Mouse (Mus musculus): ENCODE results near the gene Invs.
"Not testable (repeated sequence)": the region's sequence is repeated elsewhere in the genome, so short reads cannot be mapped to it uniquely, and the experiment has no call there.

Invs gene

DNA sequence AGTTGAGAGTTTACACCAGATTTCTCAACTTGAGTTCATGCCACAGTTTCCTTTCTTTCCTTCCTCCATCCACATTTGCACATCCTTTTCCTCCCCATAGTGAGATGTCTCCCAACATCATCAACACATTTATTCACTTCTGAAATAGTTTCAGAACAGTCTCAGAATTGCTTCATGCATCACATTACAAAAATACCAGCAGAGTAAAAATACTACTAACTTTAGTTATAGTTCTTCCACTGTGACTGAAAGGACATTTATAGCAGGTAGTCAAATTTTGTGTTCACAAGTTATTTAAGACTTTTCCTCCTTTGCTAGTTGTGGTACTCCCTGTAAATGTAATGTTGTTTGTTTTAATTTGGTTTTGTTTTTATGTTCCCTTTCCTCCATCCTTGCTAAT lies 47.6 kb downstream of the Invs start:
- no peak for DNase-seq (ENCODE audit: low read depth, low spot score)

DNA sequence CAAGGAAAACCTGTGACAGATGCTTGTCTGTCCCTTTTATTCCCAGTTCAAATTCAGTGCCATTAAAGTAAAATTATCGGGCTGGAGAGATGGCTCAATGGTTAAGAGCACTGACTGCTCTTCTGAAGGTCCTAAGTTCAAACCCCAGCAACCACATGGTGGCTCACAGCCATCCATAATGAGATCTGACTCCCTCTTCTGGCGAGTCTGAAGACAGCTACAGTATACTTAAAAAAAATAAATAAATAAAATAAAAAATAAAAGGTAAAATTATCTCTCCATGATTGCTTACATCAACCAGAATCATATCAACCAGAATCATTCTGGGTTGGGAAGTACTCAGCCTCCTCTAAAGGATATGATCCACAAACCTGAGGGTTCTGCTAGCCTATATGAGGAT lies 48.5 kb downstream of the Invs start:
- no peak for DNase-seq (ENCODE audit: low read depth, low spot score)

DNA sequence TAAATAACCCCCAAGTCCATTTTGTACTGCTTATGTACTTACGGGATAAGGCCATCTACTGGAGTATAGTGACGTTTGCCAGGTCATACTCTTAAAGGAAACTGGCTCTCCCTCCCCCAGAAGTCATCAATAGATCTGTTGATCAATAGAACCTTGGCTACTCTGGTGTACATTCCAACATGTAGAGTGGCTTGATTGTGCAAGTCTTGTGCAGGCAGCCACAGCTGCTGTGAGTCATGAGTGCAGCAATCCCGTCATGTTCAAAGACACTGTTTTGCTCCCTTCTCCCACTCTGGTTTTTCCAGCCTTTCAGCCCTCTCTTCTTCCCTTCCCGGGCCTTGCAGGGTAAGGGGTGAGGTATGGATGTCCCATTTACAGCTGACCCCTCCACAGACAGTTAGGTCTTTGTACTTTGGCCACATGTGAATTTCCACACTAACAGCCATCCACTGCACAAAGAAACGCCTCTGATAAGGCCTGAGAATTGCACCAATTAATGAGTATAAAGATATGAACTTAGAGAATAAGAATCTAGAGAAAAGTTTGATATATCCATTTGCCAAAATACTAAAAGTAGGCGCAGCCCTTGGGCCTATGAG lies 53.0 kb downstream of the Invs start:
- DNase-seq (ENCODE audit: low read depth, low spot score): no peak

DNA sequence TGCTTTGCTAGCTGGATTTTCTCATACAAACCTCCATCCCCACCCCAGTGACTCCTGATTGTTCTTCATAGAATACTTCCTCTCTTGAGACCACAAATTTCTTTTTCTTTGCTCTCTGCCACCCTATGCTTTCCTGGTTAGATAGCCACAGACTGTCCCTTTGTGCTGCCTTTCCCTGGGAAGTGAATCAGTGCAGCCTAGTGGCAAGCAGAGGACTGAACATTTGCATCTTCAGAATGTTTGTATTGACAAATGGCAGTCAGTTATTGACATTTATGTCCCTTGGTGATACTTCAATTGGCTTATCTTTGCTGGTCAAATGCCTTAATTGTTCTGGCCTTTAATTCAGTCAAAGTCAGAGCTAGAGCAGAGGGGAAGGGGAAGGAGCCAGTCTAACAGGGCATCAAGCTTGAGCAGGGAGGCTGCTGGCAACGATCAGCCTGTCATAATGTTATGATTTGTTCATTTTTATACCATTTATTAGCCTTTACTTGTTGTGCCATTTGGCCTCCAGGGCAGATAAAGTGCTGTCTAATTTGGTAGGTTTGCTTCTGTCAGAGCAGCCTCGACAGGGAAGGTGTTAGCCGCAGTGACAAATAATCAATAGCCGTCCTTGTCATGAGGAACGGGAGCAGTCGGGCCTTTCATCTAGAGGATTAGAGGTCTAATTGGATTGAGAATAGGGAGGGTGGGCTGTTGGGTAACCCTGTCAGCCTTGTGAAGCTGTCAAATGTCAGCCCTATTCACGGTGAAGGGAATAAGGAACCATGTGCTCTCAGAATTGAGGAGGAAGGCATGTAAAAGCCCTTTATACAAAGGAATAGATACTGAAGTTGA lies 55.6 kb downstream of the Invs start:
- DNase-seq (ENCODE audit: low read depth, low spot score): no peak

DNA sequence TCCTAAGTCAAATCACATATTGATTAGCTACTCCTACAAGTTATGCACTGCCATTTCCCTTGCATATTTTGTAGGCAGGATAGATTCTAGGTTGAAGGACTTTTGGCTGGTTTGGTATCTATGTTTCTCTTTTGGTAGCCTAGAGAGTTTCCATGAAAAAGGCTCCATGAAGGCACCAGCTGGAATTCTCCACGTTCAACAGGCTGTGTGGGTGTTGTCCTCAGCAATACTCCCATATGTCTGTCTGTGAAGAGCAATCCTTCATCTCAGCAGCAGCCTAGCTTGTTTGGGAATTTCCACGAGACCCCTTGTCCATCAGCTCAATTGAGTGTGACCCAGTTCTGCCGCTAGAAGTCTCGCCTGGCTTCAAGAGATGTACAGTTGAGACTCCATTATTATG lies 63.1 kb downstream of the Invs start:
- DNase-seq (ENCODE audit: low read depth, low spot score): no peak

DNA sequence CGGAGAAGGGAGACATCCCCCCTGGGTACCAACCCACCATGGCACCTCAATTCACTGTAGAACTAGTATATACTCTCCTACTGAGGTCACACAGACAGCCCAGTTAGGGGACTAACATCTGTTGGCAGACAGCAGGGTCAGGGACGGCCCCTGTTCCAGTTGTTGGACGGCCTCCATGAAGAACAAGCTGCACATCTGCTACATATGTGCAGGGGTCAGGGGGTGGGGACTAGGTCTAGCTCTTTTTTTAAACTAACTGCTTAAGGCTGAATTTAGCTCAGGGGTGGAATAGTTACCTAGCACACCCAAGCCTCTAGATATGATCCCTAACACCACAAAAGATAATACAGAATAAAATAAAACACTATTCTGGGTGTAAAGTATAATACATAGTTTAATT lies 82.8 kb downstream of the Invs start:
- no peak for DNase-seq (ENCODE audit: low read depth, low spot score)

DNA sequence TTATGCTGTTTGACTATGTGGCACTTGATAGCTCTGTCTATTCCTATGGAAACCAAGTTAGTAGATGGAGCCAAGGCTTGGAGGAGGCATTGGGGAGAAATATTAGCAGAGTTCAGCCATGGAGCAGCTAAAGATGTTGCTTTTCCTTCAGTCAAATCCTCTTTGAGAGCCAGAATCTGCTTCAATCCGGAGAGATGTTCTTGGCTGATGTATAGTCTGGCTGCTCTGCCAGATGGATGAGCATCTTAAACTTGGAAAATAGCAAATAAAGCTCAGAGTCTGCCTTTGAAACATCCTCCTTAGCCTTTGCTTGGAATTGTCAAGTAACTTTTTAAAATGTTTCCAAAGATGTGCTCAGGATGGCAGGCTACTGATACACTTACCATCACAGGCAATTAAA lies 91.5 kb downstream of the Invs start:
- DNase-seq (ENCODE audit: low read depth, low spot score): no peak

DNA sequence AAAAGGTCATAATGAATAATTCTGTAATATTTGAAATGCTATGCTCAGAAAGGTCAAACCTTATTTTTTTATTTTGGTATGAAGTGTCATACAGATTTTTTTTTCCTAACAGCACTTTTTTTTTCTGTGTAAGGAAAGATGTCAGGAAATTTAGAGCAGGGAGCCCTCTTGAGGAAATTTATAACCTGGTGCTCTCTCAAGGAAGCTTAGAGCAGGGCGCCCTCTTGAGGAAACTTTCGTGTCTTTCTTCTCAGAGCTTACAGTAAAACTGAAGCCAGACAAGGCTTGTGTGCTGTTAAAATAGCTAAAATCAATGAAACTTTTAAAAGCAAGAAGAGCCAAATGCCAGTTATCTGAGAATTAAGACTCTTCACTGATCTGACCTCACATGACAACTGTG lies 101.4 kb downstream of the Invs start:
- peak; percentile 36 for DNase-seq (ENCODE audit: low read depth, low spot score)

DNA sequence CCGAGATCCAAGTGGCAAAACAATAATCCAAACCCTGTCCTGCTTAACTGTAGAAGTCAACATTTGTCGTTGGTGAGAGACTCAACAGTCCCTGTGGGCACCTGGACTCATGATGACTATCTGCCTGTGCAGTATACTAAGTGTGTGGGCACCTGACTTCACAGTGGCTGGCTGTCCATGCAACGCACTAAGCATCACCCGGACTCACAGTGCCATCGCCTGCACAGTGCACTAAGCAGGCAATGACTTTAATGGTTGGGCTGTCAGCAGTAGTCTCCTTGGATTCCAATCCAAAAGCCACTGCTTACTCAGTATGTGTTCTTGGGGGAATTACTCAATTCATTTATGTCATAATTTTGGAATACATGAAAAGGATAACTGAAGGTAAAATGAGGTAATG lies 102.9 kb downstream of the Invs start:
- DNase-seq (ENCODE audit: low read depth, low spot score): no peak

DNA sequence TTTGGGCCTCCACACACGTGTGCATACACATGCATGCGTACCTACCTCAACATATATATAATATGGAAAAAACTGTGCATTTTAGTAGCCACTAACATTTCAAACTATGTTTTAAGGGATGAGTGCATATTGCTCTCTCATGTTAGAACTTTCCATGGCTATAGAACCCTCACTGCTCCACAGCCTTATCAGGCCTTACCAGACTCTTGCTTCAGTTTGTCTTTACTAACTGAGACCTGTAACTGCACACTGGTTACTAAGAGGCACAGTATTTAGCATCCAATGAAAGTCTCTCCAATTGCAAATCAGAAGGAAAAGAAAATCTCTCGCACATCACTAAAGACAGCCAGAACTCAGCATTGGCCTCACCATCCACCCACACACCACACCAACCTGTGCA lies 117.4 kb downstream of the Invs start:
- no peak for DNase-seq (ENCODE audit: low read depth, low spot score)

DNA sequence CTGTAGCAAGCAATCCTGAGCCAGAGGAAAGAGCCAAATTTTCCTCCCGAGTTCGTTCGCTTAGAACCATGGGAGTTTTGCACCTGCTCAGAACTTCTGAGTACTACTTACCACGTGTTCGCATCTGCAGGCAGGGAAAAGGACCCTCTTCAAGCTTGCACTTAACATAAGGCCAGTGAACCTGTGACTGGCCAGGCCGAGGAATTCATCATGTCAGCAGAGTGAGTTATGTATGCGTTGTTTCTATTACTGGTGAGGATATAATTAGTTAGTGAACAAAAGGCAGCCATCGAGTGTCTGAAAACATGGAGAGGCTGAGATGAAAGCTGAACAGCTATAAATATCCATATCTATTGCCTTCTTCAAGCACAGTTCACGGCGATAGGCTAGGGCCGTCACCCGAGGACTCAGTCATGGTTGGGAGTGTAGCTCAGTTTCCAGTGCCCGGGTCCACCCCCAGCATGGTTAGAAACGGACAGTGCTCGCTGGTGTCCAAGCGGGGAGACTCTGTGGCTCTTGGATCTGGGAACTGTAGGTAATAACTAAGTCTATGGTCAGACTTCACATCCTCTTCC lies 123.6 kb downstream of the Invs start:
- DNase-seq (ENCODE audit: low read depth, low spot score): no peak

DNA sequence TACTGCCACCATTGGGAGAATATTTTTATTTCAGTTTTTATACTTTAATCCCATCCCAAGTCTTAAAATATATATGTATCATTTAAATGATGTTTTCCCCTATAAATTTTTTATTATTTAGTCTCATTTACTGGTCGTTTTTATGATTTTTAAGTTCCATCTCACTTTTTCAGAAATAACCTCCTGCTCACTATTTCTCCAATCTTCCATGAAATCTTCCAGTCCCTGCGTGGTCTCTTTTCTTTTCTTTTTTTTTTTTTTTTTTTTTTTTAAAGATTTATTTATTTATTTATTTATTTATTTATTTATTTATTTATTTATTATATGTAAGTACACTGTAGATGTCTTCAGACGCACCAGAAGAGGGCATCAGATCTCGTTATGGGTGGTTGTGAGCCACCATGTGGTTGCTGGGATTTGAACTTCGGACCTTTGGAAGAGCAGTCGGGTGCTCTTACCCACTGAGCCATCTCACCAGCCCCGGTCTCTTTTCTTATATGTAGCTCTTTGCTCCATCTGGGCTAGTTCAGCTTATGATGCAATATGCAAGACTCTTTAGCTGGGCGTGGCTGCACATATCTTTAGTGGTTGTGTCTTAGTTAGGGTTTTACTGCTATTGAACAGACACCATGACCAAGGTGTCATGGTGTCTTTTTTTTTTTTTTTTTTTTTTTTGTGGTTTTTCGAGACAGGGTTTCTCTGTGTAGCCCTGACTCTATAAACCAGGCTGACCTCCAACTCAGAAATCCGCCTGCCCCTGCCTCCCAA lies 126.3 kb downstream of the Invs start:
- DNase-seq (ENCODE audit: low read depth, low spot score): not testable (repeated sequence)

DNA sequence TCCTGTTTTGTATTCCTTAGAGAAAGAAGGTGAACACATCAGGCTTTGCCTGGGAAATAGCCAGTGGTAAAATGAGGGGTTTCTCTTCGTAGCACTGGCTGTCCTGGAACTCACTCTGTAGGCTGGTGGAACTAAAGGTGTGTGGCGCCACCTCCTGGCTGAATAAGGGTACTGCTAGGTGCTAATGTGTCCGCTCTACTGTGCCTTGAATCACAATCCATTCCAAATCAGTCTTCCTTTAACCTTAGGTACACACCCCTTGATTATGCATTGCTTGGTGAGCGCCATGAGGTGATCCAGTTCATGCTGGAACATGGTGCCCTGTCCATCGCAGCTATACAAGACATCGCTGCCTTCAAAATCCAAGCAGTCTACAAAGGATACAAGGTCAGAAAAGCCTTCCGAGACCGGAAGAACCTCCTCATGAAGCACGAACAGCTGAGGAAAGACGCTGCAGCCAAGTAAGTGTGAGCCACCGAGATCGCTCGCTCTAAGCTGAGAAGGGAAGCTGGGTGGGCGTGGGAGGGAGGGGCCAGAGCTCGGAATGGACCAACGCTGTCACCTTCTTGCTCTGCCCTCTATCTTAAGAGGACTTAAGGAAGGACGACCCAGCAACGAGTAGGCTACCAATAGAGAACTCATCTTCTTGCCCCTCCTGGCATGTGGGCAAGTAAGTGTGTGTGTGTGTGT lies 127.9 kb downstream of the Invs start:
- DNase-seq (ENCODE audit: low read depth, low spot score): peak; percentile 21

DNA sequence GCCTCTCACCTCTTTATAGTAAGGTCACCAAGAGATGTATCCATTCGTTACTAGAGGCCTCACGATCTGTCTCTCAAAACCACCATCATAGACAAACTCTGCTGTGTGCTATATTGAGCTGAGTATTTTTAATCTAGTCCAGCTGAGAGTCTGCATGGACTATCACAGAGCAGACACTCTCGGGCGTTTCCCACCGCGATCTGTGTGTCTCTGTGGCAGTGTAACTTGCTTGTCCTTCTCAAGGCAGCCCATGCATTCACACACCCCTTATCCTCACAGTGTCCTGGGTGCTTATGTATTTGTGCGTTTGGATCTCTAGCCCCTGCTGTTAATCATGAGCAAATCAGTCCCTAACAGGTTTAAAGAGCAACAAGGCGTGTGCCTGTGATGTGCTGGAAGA lies 133.9 kb downstream of the Invs start:
- DNase-seq (ENCODE audit: low read depth, low spot score): no peak

DNA sequence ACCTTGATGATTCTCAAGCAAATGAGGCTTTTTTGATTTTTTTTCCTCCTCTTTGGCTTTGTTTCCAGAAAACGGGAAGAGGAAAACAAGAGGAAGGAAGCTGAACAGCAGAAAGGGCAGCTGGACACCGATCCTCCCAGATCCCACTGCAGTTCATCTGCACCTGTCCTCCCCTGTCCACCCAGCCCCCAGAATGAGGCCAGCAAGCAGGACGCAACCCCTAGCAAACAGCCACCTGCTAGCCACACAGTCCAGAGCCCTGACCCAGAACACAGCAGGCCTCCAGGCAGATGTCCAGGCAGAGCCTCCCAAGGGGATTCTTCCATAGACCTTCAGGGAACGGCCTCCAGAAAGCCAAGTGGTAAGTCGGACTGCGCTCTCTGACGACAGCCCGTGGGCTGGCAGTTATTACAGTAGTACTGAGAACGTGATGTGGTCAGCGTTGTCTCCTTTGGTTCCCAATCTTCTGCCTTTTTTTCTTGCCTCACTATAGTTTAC lies 136.3 kb downstream of the Invs start:
- DNase-seq (ENCODE audit: low read depth, low spot score): peak; percentile 88

DNA sequence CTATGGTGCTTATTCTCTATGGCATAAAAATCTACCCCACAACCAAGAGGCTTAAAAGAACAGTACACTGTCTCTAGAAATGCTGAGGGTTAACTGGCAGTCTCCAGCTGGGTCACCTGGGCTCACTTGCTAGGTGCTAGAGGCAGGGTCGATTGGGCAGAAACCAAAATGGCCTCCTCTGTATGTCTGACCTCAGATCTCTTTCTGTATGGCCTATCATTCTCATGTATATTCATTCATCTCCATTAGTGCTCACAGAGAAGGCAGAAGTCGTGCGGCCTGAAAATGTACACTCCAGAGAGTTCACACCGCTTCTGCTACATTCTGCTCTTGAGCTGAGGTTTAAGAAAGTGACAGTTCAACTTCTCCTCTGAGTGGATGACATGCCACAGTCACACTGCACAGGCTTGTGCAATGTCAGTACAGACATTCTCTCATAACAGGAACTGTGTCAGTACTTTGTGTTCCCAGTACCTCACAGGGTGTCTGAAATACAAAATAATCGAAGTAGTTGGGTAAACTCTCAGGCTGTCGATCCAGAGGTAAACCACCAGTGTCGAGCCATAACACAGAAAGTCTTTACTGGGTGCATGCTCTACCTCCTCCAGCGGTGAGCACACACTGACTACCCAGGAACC lies 139.4 kb downstream of the Invs start:
- DNase-seq (ENCODE audit: low read depth, low spot score): no peak

DNA sequence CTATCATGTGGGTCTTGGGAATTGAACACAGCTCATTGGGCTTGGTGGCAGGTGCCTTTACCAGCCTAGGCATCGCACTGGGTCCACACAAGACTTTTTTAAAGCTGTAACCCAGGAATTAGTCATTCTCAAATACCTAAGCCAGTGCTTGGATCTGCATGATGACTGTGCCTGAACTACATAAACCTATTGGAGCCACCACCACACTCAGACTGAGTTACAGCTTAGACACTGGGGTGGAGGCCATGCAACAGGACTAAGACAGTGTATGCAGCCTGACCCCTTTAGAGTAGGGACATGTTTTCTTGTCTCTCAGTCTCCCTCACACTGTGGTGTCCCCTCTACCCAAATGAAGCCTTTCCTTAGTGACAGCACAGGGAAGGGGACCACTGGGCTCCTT lies 143.1 kb downstream of the Invs start:
- DNase-seq (ENCODE audit: low read depth, low spot score): no peak

DNA sequence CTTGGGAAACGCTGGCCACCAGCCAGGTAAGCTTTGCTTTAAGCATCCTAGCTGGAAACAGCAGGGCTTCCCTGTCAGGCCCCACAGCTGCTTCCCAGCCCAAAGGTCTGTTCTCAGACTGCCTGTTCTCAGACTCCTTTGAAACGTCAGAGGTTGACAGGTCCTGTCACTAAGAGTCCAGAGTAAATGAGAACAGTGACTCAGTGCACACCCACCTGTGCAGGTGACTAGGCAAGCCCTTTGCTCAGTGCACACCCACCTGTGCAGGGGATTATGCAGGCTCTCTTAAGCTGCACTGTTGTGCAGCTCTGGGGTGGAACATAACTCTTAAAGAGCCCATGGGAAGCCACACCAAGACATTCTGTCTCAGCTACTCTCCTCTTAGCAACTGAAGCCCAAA lies 144.2 kb downstream of the Invs start:
- no peak for DNase-seq (ENCODE audit: low read depth, low spot score)

DNA sequence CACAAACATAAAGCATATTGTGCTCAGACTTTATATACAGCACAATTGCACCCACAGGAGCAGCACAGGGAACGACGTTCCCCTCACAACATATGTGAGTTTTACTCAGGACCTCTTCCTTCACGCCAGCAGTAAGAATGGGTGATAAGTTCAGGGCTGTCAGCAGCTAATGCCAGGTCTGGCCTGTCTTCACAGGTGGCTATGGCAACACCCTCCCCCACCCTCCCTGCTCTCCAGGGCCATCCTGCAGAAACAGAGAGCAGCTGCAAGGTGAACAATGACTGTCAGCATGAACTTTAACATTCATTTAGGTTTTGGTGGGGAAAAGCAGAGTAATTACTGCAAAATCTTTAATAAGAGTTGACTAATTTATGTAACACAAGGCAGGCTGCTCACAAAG lies 147.9 kb downstream of the Invs start:
- no peak for DNase-seq (ENCODE audit: low read depth, low spot score)

DNA sequence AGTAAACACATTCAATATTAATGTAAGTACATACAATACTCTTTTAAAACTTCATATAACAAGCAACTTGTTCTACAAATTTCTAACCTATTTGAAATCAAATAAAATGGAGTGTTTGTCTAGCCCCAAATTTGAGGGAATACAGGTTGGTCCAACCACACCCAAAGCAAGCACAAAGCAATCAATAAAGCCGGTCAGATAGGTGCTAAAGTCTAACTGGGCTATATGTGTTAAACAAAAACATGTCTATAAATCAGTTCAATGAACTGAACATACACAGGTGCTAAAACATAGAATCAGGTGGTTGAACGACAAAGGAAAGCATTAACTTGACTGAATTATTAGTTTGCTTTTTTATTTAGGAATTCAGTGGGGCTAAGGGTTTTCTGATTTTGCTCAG lies 148.5 kb downstream of the Invs start:
- no peak for DNase-seq (ENCODE audit: low read depth, low spot score)

DNA sequence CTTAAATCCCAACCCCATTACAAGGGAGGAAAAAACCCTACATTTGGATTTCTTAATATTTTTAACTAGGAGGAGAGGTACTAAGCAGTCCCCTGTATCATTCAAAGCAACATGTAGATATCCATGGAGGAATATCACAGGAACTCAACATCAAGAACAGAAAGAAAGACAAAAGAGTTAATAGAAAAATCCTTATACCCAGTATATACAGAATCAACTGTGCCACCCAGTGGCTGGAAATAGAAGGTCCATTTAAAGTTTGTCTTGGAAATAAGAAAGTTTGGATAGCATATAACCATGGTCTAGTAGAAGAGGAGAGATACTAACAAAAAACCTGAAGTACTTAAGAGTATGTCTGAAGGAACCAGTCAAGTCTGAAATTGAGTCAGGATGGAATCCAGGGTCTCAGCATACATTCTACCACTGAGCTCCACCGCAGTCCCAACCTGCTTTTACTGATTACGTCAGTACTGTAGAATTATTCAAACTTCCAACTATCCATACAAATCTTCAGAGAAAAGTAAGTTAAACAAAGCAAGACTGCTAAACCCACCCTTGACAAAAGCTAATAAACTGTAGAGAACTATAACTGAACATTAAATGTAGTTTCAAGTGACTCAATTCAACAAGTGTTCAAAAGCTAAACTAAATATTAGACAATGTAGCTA lies 174.7 kb downstream of the Invs start:
- DNase-seq (ENCODE audit: low read depth, low spot score): no peak
